Mouse (Mus musculus) heart, adult 2 months (tissue): ENCODE results near the gene Kctd5.
A peak's percentile ranks its signal among the peaks of the same experiment; 100 is the strongest.

Experiments
- CTCF ChIP-seq: fragments of 200-600 bp; IDR thresholded peaks from 2 replicates; pipeline ENCODE4 v1.8.1; 2022; ENCODE audit warnings: antibody characterized with exemption, mild to moderate bottlenecking, moderate library complexity
- POLR2A ChIP-seq: fragments of 200-500 bp; IDR thresholded peaks from 2 replicates; pipeline ENCODE4 v1.6.1; 2011; ENCODE audit warnings: mild to moderate bottlenecking, low read depth, low read length, control low read depth; ENCODE audit not compliant: insufficient read depth

- TF ChIP-seq POLR2A (no peak), CTCF (peak; percentile 33; the same call in 1 of the 2 replicates)
These were observed 63.7 kb downstream of the Kctd5 start for GRCm38 (mm10) chr17:24009617-24010016.
